Mouse (Mus musculus) gastrocnemius, adult 2 months (tissue): ENCODE results near the gene Ptms. TPM values are rescaled to one million over a fixed set of nuclear protein-coding genes. Genes with fewer than 3 reads are reported as not detected.
A peak's percentile ranks its signal among the peaks of the same experiment; 100 is the strongest.

Experiments used
- DNase-seq: peaks from one replicate; pipeline ENCODE4 v3.0.0; 2022
- H3K27ac ChIP-seq: fragments of 200-600 bp; 2 replicates; pipeline ENCODE4 v1.8.1; 2022; ENCODE audit warnings: mild to moderate bottlenecking
- H3K4me3 ChIP-seq: fragments of 200-600 bp; 2 replicates; pipeline ENCODE4 v1.8.1; 2022; ENCODE audit warnings: mild to moderate bottlenecking, moderate library complexity
- CTCF ChIP-seq: fragments of 200-600 bp; IDR thresholded peaks from 2 replicates; pipeline ENCODE4 v1.8.1; 2022; ENCODE audit warnings: antibody characterized with exemption, mild to moderate bottlenecking, moderate library complexity
- intact Hi-C: fragments of 180-260 bp; cut with DNase I; formaldehyde crosslinking; loops from one replicate; pipeline ENCODE4 v1.15.1; 2025
- total RNA-seq, 2 experiments: library from RNA; stranded (reverse); gene quantifications; 2 replicates each; pipeline ENCODE4 v1.2.3; 2021

Gene Ptms
- total RNA-seq, 2 experiments from 2014 or later: 65.5 to 99.4 TPM

DNA sequence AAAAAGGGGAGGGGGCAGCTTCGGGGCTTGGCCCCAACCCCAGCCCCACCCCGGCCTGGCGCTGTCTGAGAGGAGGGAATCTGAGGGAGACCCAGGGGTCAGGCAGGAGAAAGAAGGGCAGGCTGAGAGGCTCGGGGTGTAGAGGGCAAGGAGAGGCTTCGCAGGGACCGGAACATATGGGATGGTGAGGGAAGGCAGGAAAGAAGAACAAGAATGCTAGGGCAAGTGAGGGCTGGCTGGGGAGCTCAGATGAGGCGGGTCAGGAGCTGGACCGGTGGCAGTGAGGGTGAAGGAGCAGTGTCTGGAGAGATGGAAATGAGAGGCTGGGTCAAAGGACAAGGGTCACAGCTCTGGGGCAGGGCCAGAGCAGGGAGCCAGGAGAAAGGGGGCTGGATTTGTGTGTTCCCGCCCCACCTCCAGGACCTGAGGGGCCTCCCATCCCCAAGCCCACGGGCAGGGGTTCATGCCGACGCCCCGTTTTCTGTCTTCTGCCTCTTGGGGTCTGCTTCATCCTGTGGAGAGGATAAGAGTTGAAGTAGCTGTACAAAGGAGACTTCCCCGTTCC is 6.1 kb downstream of the Ptms start:
- intact Hi-C loops: no loop called here
- Histone ChIP-seq H3K27ac (no peak overlapping the region), H3K4me3 (no peak overlapping the region)
- no peak for DNase-seq
- TF ChIP-seq CTCF: no peak

GRCm38 (mm10) chr6:124913214-124913613 is 6.7 kb downstream of the Ptms start:
- Histone ChIP-seq H3K4me3 (no peak overlapping the region), H3K27ac (no peak overlapping the region)
- no peak for TF ChIP-seq CTCF
- intact Hi-C loops: no loop called here
- DNase-seq: no peak

DNA sequence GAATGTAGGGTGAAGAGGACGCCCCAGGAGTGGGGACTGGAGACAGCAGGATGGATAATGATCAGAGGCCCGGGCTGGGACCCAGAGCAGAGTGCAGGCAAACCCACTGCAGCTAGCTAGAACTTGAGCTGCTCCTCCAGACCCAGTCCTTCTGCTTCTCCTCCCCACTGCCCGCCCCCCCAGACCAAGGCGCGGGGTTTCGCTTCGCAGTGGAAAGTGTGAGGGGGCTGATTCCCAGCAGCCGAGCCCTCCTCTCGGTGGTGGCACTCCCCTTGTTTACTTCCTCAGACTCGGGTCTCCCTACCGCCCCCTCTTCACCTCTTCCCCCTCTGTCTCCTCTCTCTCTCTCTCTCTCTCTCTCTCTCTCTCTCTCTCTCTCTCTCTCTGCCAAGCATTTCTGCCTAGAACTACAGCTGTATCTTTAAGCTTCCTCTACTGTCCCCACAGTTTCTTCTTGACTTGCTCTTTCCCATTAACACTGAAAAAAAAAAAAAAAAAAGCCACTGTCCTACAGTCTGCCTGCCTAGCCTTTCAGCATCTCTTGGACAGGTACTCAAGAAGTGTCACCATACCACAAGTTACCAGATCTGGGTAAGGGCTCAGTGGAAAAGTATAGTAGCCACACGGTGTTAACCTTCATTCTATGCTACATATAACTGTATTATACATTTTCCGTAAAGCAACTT is 8.2 kb downstream of the Ptms start, which contains the start of gene Lag3:
Gene Lag3 (minus strand): TSS at position 173 of the 686 bp plus-strand sequence.
- intact Hi-C loops: no loop called here
- TF ChIP-seq CTCF: no peak

DNA sequence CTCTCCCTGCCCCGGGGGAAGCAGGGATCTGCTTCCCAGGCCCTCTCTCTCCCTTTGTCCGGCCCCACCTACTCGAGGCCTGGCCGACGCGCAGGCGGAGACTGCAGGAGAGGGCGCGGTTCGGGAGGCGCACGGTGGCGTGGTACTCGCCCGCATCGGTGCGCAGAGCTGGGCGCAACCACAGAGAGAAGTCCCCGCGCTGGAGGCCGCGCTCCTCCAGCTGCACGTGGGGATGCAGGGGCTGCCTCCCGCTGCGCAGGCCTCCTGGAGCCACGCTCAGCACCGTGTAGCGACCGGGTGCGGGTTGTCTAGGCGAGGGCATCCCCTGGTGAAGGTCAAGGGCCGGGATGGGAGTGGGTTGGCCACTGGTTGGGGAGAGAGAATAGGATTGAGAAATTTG is 9.9 kb downstream of the Ptms start:
- Histone ChIP-seq H3K4me3 (no peak overlapping the region), H3K27ac (no peak overlapping the region)
- TF ChIP-seq CTCF: no peak
- intact Hi-C loops: no loop called here
- DNase-seq: no peak

More for the DNA sequence above, 8.2 kb downstream of the Ptms start, which contains the start of gene Lag3:
- no peak within 1 kb of the TSS for H3K27ac ChIP-seq
- H3K4me3 ChIP-seq: no peak within 1 kb of the TSS
- DNase-seq: no peak

DNA sequence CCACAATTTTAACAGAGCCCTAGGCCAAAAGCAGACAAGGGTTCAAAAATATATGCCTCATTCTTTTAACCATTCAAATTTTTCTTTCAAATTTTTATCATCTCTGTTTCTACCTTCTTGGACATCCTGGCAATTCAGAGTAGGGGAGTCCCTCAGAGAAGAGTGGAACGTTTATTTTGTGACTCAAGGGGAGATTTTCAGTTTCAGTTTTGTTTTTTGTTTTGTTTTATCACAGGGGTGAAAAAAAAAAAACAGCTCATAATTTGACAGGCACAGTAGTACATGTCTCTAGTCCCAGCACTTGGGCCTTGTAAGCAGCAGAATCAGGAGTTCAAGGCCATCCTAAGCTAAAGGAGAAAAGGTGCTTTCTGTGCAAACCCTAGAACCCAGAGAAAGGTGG is 12.1 kb downstream of the Ptms start:
- TF ChIP-seq CTCF: no peak
- no peak overlapping the region for H3K4me3 ChIP-seq
- no peak overlapping the region for H3K27ac ChIP-seq
- intact Hi-C loops: no loop called here
- DNase-seq: no peak

DNA sequence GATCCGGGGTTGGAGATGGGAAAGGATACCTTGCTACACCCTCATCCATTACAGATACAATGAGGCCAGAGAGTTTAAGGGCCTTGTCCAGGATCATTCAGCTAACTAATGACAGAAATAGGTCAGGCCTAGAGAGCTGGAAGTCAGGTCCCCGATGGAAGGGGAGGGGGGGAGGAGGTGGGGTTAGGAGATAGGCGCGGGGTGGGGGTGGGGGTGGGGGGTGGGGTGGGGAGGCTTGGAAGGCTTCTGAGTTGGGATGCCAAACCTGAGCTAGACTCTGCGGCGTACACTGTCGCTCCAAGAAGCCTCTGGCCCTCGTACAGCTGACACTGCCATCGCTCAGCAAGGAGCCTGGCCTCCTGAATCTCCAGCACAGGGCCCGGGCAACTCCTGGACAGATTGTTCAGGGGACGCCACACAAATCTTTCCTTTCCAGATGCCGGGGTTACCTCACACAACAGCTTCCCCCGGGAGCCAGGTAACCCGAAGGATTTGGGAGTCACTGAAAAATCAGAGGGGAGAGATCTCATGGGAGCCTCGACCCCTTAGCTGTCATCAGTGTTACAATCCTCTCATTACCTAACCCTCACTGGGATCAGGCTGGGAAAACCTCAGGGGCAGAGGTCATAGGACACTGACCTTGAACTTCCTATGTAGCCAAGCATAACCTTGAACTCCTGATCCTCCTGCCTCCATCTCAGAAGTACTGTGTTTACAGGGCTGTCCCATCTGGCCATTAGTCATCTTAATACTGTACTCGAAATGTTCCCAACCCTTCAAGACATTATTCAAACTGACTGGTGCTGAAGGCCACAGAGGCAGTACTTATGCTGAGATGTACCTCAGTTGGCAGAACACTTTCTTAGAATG is 14.7 kb downstream of the Ptms start:
- intact Hi-C loops: loop anchor here (1.0 to 5.0 kb wide), 3 partner anchors 25 to 60 kb away; partner anchors contain the start of genes Cops7a and P3h3
- DNase-seq: no peak
- H3K27ac ChIP-seq: peak overlapping the region; percentile 98
- peak overlapping the region; percentile 80 for H3K4me3 ChIP-seq
- TF ChIP-seq CTCF: no peak

- peak; percentile 68 for TF ChIP-seq CTCF
- Histone ChIP-seq H3K4me3 (peak overlapping the region; percentile 80), H3K27ac (peak overlapping the region; percentile 98)
- peak; percentile 75 for DNase-seq
- intact Hi-C loops: loop anchor here (1.0 to 5.0 kb wide), 3 partner anchors 26 to 61 kb away; partner anchors contain the start of genes Cops7a and P3h3
Measured at GRCm38 (mm10) chr6:124904161-124904981, 15.5 kb downstream of the Ptms start.

DNA sequence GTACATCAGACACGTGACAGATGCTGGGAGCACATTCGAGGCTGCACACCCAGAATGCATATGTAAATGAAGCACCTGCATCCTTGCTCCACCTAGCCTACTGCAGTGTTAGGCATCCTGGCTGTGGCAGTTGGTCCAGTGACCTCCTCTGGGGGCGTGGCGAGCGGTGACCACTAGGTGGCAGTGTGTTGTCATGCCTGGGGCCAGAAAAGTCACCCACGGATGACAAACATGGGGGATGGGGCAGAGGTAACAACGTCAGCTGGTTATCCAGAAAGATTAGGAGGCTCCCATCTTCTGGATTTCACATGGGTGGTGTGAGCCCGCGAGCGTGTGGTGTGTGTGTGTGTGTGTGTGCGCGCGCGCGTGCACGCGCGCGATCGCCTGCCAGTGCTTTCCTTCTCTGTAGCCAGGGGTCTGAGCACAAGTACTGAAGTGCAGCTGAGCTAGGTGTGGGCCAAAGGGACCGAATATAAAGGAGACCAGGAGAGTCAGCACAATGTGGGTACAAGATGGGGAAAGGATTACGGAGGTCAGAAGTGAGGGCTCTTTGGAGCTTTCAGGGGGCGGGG is 16.2 kb downstream of the Ptms start:
- intact Hi-C loops: loop anchor here (1.0 to 5.0 kb wide), 5 partner anchors 27 to 181 kb away; partner anchors contain the start of genes Cops7a, P3h3 and Zfp384
- peak; percentile 98 for TF ChIP-seq CTCF
- peak; percentile 96 for DNase-seq
- H3K4me3 ChIP-seq: peak overlapping the region; percentile 80
- peak overlapping the region; percentile 98 for H3K27ac ChIP-seq

GRCm38 (mm10) chr6:124901851-124902250 is 18.1 kb downstream of the Ptms start:
- no peak for TF ChIP-seq CTCF
- no peak overlapping the region for H3K27ac ChIP-seq
- intact Hi-C loops: loop anchor here (2.0 to 5.0 kb wide), 2 partner anchors 45 to 183 kb away; partner anchors contain the start of gene P3h3

GRCm38 (mm10) chr6:124900801-124901480 is 19.0 kb downstream of the Ptms start:
- H3K4me3 ChIP-seq: no peak overlapping the region
- TF ChIP-seq CTCF: no peak
- DNase-seq: peak; percentile 35
- no peak overlapping the region for H3K27ac ChIP-seq
- intact Hi-C loops: loop anchor here (5.0 kb wide), 1 partner anchor 44 kb away; the partner anchor contains the start of gene P3h3

More at GRCm38 (mm10) chr6:124901851-124902250, 18.1 kb downstream of the Ptms start:
- no peak for DNase-seq
- H3K4me3 ChIP-seq: no peak overlapping the region
